Mouse (Mus musculus): ENCODE results near the gene Flt3.

- TF ChIP-seq CTCF (IDR thresholded peaks at IDR 0.05; ENCODE audit: insufficient read depth, low read length) (no peak), POLR2A (IDR thresholded peaks at IDR 0.05; ENCODE audit: borderline replicate concordance, extremely low read depth, low read depth, low read length) (no peak)
Observed at GRCm38 (mm10) chr5:147294121-147294520, 106.2 kb downstream of the Flt3 start.

All from lung, adult 2 months (tissue).